Mouse (Mus musculus) forebrain, embryonic 16.5 days (tissue): Measurements from ENCODE around the gene Ankdd1a. TPM values are rescaled to one million over a fixed set of nuclear protein-coding genes. Genes with fewer than 3 reads are reported as not detected.

Experiments
- ATAC-seq: fragments of 200-750 bp; cut with Nextera tagmentation; 2 replicates; pipeline ENCODE4 v1.8.0; 2017; ENCODE audit warnings: mild to moderate bottlenecking, moderate library complexity
- H3K27ac ChIP-seq: fragments of 300-500 bp; sonication (generic); 2 replicates; pipeline ENCODE4 v1.5.1; 2014; ENCODE audit warnings: low read length, control low read depth
- H3K27me3 ChIP-seq: fragments of 300-500 bp; sonication (generic); replicated peaks from 2 replicates; pipeline ENCODE4 v1.6.1; 2014; ENCODE audit warnings: low read length; ENCODE audit not compliant: control insufficient read depth, insufficient read depth
- H3K36me3 ChIP-seq: fragments of 300-500 bp; sonication (generic); 2 replicates; pipeline ENCODE4 v1.6.1; 2014; ENCODE audit not compliant: control insufficient read depth, insufficient read depth
- H3K4me1 ChIP-seq: fragments of 300-500 bp; sonication (generic); replicated peaks from 2 replicates; pipeline ENCODE4 v1.6.1; 2014; ENCODE audit warnings: low read length; ENCODE audit not compliant: control insufficient read depth, insufficient read depth
- H3K4me2 ChIP-seq: fragments of 300-500 bp; sonication (generic); 2 replicates; pipeline ENCODE4 v1.6.1; 2014; ENCODE audit warnings: mild to moderate bottlenecking, low read length, control low read depth
- H3K4me3 ChIP-seq: fragments of 300-500 bp; sonication (generic); replicated peaks from 2 replicates; pipeline ENCODE4 v1.5.1; 2014; ENCODE audit warnings: mild to moderate bottlenecking, low read length, control low read depth
- H3K9ac ChIP-seq: fragments of 300-500 bp; sonication (generic); replicated peaks from 2 replicates; pipeline ENCODE4 v1.6.1; 2014; ENCODE audit warnings: low read depth, low read length, control low read depth
- H3K9me3 ChIP-seq: fragments of 300-500 bp; sonication (generic); 2 replicates; pipeline ENCODE4 v1.6.1; 2016; ENCODE audit warnings: low read length; ENCODE audit not compliant: control insufficient read depth
- WGBS: fragments of 180-500 bp; shearing (Covaris S2); extraction: QIAGEN DNeasy Blood & Tissue Kit; methylation state at CpG from one replicate; pipeline ENCODE4 v1.1.7; 2014; 5-methylcytosine and 5-hydroxymethylcytosine counted together
- polyA plus RNA-seq: library from polyadenylated mRNA; unstranded; fragments of >200 nt; fragmentation: Nextera tagmentation; extraction: Ambion mirVana; gene quantifications from 2 replicates; pipeline ENCODE4 v1.2.1, GENCODE M21; 2015

The Ankdd1a gene
- polyA plus RNA-seq, 1 experiment from 2014 or later = 0.46 TPM

- Histone ChIP-seq H3K9ac (no peak overlapping the region), H3K9me3 (no peaks in the 10 kb centered on the region), H3K4me3 (no peak overlapping the region), H3K4me1 (peaks cover 6% of the 10 kb centered on the region), H3K36me3 (no peaks in the 10 kb centered on the region), H3K27ac (no peak overlapping the region), H3K27me3 (no peaks in the 10 kb centered on the region), H3K4me2 (no peak overlapping the region)
- WGBS = 73% methylated on average over 4 of the region's 4 CpGs
- no peak for ATAC-seq
Measured at GRCm38 (mm10) chr9:65547844-65548243, 27.9 kb upstream of the Ankdd1a start.

GRCm38 (mm10) chr9:65547111-65547510, 27.1 kb upstream of the Ankdd1a start:
- no peak for ATAC-seq
- WGBS = 72% methylated on average over 5 of the region's 5 CpGs
- Histone ChIP-seq H3K27me3 (no peaks in the 10 kb centered on the region), H3K9ac (no peak overlapping the region), H3K4me3 (no peak overlapping the region), H3K36me3 (no peaks in the 10 kb centered on the region), H3K27ac (no peak overlapping the region), H3K4me2 (no peak overlapping the region), H3K4me1 (peaks cover 6% of the 10 kb centered on the region), H3K9me3 (no peaks in the 10 kb centered on the region)

GRCm38 (mm10) chr9:65546413-65546695, 26.4 kb upstream of the Ankdd1a start:
- Histone ChIP-seq H3K9ac (no peak overlapping the region), H3K27me3 (no peaks in the 10 kb centered on the region), H3K4me3 (no peak overlapping the region), H3K4me2 (no peak overlapping the region), H3K36me3 (no peaks in the 10 kb centered on the region), H3K27ac (no peak overlapping the region), H3K9me3 (no peaks in the 10 kb centered on the region), H3K4me1 (peaks cover 6% of the 10 kb centered on the region)
- 55% methylated on average over 4 of the region's 4 CpGs for WGBS
- no peak for ATAC-seq

GRCm38 (mm10) chr9:65545635-65546412, 25.8 kb upstream of the Ankdd1a start:
- no peak overlapping the region for H3K27ac ChIP-seq
- ATAC-seq = no peak
- no peaks in the 10 kb centered on the region for H3K9me3 ChIP-seq
- H3K4me1 ChIP-seq = peaks cover 6% of the 10 kb centered on the region
- H3K4me3 ChIP-seq = no peak overlapping the region
- no peaks in the 10 kb centered on the region for H3K27me3 ChIP-seq
- no peak overlapping the region for H3K4me2 ChIP-seq
- H3K9ac ChIP-seq = no peak overlapping the region
- no peaks in the 10 kb centered on the region for H3K36me3 ChIP-seq
- 68% methylated on average over 10 of the region's 10 CpGs for WGBS

- 86% methylated on average over 7 of the region's 7 CpGs for WGBS
- Histone ChIP-seq H3K27me3 (no peaks in the 10 kb centered on the region), H3K9ac (no peak overlapping the region), H3K9me3 (no peaks in the 10 kb centered on the region), H3K4me2 (no peak overlapping the region), H3K36me3 (no peaks in the 10 kb centered on the region), H3K4me3 (no peak overlapping the region), H3K27ac (no peak overlapping the region), H3K4me1 (no peaks in the 10 kb centered on the region)
- ATAC-seq = no peak
Measured at GRCm38 (mm10) chr9:65542111-65542524, 22.1 kb upstream of the Ankdd1a start.

- H3K4me2 ChIP-seq = no peak overlapping the region
- H3K27me3 ChIP-seq = no peaks in the 10 kb centered on the region
- H3K4me3 ChIP-seq = no peak overlapping the region
- H3K36me3 ChIP-seq = no peaks in the 10 kb centered on the region
- no peak overlapping the region for H3K27ac ChIP-seq
- WGBS = 68% methylated on average over 13 of the region's 13 CpGs
- no peaks in the 10 kb centered on the region for H3K4me1 ChIP-seq
- ATAC-seq = no peak
- no peak overlapping the region for H3K9ac ChIP-seq
- no peaks in the 10 kb centered on the region for H3K9me3 ChIP-seq
Measured at GRCm38 (mm10) chr9:65541126-65542068, 21.4 kb upstream of the Ankdd1a start.

GRCm38 (mm10) chr9:65539697-65540096, 19.7 kb upstream of the Ankdd1a start:
- Histone ChIP-seq H3K27ac (no peak overlapping the region), H3K9me3 (no peaks in the 10 kb centered on the region), H3K27me3 (no peaks in the 10 kb centered on the region), H3K4me3 (no peak overlapping the region), H3K4me2 (no peak overlapping the region), H3K9ac (no peak overlapping the region), H3K36me3 (no peaks in the 10 kb centered on the region), H3K4me1 (no peaks in the 10 kb centered on the region)
- 83% methylated on average over 9 of the region's 9 CpGs for WGBS
- ATAC-seq = no peak

- Histone ChIP-seq H3K27me3 (no peaks in the 10 kb centered on the region), H3K36me3 (no peaks in the 10 kb centered on the region), H3K27ac (no peak overlapping the region), H3K9me3 (no peaks in the 10 kb centered on the region), H3K4me2 (no peak overlapping the region), H3K9ac (no peak overlapping the region), H3K4me3 (no peak overlapping the region), H3K4me1 (no peaks in the 10 kb centered on the region)
- no peak for ATAC-seq
- WGBS = 85% methylated on average over 8 of the region's 8 CpGs
Measured at GRCm38 (mm10) chr9:65537901-65538630, 18.1 kb upstream of the Ankdd1a start.

GRCm38 (mm10) chr9:65536491-65536890, 16.5 kb upstream of the Ankdd1a start:
- 79% methylated on average over 4 of the region's 4 CpGs for WGBS
- H3K4me2 ChIP-seq = no peak overlapping the region

More at GRCm38 (mm10) chr9:65536491-65536890, 16.5 kb upstream of the Ankdd1a start:
- Histone ChIP-seq H3K27ac (no peak overlapping the region), H3K4me1 (no peaks in the 10 kb centered on the region), H3K27me3 (no peaks in the 10 kb centered on the region), H3K9me3 (no peaks in the 10 kb centered on the region), H3K36me3 (no peaks in the 10 kb centered on the region), H3K9ac (no peak overlapping the region), H3K4me3 (no peak overlapping the region)
- ATAC-seq = no peak
